Mouse (Mus musculus): ENCODE measurements around the gene Mpl.

DNA sequence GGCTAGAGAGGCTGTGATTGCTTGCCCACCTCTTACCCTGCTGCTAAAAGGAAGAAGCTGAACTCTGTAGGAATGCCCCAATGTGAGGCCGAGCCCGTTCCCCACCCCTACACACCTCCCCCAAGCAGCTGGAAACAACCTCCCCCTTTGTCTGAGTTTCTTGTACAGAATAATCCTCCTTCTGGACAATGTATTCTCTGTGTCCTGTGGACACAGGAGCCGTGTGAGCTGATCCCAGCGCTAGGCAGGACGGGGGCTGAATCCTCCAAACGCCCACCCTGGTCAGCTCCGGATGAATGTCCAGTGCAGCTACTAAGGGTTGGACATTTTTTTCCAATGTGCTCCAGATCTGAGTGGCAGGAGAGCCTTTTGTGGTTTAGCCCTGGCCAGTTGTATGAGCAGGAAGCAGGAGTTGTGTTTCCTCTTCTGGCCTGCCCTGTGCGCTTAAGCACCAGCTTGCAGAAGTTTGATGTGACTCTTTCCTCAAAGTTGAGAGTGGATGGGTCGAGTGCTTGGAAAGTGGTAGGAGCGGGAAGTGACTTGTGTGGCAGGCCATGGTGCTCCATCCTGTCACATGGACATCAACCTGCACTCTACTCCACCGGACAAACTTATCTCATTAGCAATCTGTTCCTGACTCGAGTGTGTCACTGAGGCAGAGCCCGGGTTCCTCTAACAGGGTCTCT is 40.1 kb downstream of the Mpl start:
- no peak for TF ChIP-seq TAL1 (IDR thresholded peaks at IDR 0.05; ENCODE audit: low read length)
- TF ChIP-seq GATA1 (IDR thresholded peaks at IDR 0.05; ENCODE audit: low read length), result no peak

Data from erythroblast, embryonic 14.5 days (primary cell).